Mouse (Mus musculus) intestine, embryonic 14.5 days (tissue): ENCODE results near the gene 2010005H15Rik. TPM values are rescaled to one million over a fixed set of nuclear protein-coding genes. Genes with fewer than 3 reads are reported as not detected.
"Not testable (repeated sequence)": the region's sequence is repeated elsewhere in the genome, so short reads cannot be mapped to it uniquely, and the experiment has no call there.

ENCODE experiments used
- ATAC-seq: fragments of 200-750 bp; cut with Nextera tagmentation; replicated peaks from 2 replicates; pipeline ENCODE4 v1.8.0; 2017; ENCODE audit warnings: low read depth, moderate number of reproducible peaks, moderate TSS enrichment, moderate library complexity; ENCODE audit not compliant: low FRiP score, low TSS enrichment
- DNase-seq: peaks from one replicate; pipeline ENCODE4 v3.0.0-alpha.2; 2018; ENCODE audit warnings: low spot score
- H3K27ac ChIP-seq: fragments of 300-500 bp; sonication (generic); 2 replicates; pipeline ENCODE4 v1.5.1; 2014; ENCODE audit warnings: low read depth, mild to moderate bottlenecking, control low read depth
- H3K27me3 ChIP-seq: fragments of 300-500 bp; sonication (generic); replicated peaks from 2 replicates; pipeline ENCODE4 v1.6.1; 2014; ENCODE audit warnings: low read length, control low read depth; ENCODE audit not compliant: control insufficient read depth, insufficient read depth
- H3K36me3 ChIP-seq: fragments of 300-500 bp; sonication (generic); 2 replicates; pipeline ENCODE4 v1.6.1; 2014; ENCODE audit warnings: low read length, control low read depth; ENCODE audit not compliant: control insufficient read depth, insufficient read depth
- H3K4me1 ChIP-seq: fragments of 300-500 bp; sonication (generic); replicated peaks from 2 replicates; pipeline ENCODE4 v1.6.1; 2014; ENCODE audit warnings: low read length, control low read depth, mixed read lengths; ENCODE audit not compliant: control insufficient read depth, insufficient read depth
- H3K4me2 ChIP-seq: fragments of 300-500 bp; sonication (generic); 2 replicates; pipeline ENCODE4 v1.6.1; 2014; ENCODE audit warnings: low read length
- H3K4me3 ChIP-seq: fragments of 300-500 bp; sonication (generic); 2 replicates; pipeline ENCODE4 v1.5.1; 2014; ENCODE audit warnings: low read depth, low read length, control low read depth, mixed read lengths
- H3K9ac ChIP-seq: fragments of 300-500 bp; sonication (generic); 2 replicates; pipeline ENCODE4 v1.6.1; 2014; ENCODE audit warnings: mild to moderate bottlenecking, low read length
- H3K9me3 ChIP-seq: fragments of 300-500 bp; sonication (generic); 2 replicates; pipeline ENCODE4 v1.6.1; 2016; ENCODE audit warnings: low read length, control low read depth; ENCODE audit not compliant: control insufficient read depth
- WGBS: fragments of 180-500 bp; shearing (Covaris S2); extraction: QIAGEN DNeasy Blood & Tissue Kit; methylation state at CpG from one replicate; pipeline ENCODE4 v1.1.7; 2014; 5-methylcytosine and 5-hydroxymethylcytosine counted together
- polyA plus RNA-seq: library from polyadenylated mRNA; unstranded; fragments of >200 nt; fragmentation: Nextera tagmentation; extraction: Ambion mirVana; gene quantifications from 2 replicates; pipeline ENCODE4 v1.2.1, GENCODE M21; 2014

Gene 2010005H15Rik
- not detected in 2 replicates for polyA plus RNA-seq

DNA sequence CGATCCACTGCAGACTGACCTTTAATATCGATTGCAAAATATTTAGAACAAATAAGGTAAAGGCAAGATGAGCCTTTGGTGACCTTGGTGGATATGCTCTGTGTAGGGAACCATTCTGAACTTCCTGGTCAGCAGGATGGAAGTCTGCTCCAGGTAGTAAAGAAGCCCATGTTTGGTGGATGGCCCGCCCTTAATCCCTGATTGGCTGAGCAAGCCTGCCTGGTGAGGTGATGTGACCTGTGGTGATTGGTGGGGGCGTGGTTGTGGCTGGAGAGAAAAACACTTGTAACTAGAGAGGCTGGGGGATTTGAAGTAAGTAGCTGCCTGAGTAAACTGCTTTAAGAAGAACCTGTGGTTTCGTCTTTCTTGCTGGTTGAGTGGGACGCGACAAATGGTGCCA, at the start of gene 2010005H15Rik:
TSS of gene 2010005H15Rik (plus strand) at position 301 of the 400 bp plus-strand sequence.
- not testable (repeated sequence) for H3K4me3 ChIP-seq, H3K4me1 ChIP-seq

DNA sequence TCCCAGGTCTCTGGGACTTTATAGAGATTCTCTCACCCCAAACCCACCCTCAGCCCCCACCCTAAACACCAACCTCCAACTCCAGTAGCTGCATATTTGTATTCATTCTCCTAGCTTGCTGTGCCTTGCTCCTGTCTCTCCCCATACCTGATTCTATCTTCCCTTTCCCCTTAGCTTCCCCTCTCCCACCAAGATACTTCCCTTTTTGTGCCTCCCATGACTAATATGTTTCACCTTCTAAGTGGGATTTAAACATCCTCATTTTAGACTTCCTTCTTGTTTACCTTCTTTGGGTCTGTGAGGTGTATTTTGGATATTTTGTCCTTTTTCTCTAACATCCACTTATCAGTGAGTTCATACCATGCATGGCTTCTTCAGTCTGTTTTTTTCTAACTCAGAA, 45.2 kb upstream of the 2010005H15Rik start:
- no peaks in the 10 kb centered on the region for H3K4me1 ChIP-seq
- no peak for ATAC-seq

More for the DNA sequence above, at the start of gene 2010005H15Rik:
- DNase-seq, H3K36me3 ChIP-seq, H3K27ac ChIP-seq, H3K9ac ChIP-seq, H3K4me2 ChIP-seq, H3K9me3 ChIP-seq, H3K27me3 ChIP-seq, ATAC-seq: not testable (repeated sequence)
- 95% methylated on average over 6 of the region's 7 CpGs for WGBS

DNA sequence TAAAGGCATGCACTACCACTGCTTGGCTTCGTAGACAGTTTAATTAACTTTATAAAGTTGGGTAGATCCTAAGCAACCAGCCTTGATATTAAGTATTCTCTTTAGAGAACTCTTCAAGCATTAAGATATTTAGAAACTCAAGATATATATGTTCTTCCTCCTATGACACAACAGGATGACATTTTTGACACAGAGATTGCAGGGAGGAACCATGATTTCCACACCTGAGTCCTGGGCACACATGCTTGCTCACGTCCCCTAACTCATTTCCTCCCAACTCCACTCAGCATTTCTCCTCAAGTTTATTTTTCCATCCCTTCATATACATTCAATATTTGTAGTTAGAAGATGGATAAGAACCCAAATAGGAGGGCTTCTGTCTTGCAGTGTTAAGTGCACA, 41.4 kb upstream of the 2010005H15Rik start:
- no peaks in the 10 kb centered on the region for H3K27me3 ChIP-seq
- H3K4me2 ChIP-seq = no peak overlapping the region
- no peak for DNase-seq
- no peak overlapping the region for H3K9ac ChIP-seq
- H3K4me1 ChIP-seq = no peaks in the 10 kb centered on the region
- H3K4me3 ChIP-seq = no peak overlapping the region
- H3K9me3 ChIP-seq = no peaks in the 10 kb centered on the region
- ATAC-seq = no peak
- 84% methylated on average over 2 of the region's 2 CpGs for whole genome bisulfite sequencing
- H3K36me3 ChIP-seq = no peaks in the 10 kb centered on the region
- no peak overlapping the region for H3K27ac ChIP-seq

More for the DNA sequence above, 45.2 kb upstream of the 2010005H15Rik start:
- no peak overlapping the region for H3K4me3 ChIP-seq
- H3K27me3 ChIP-seq = no peaks in the 10 kb centered on the region
- no peaks in the 10 kb centered on the region for H3K36me3 ChIP-seq
- H3K27ac ChIP-seq = no peak overlapping the region
- no peak overlapping the region for H3K9ac ChIP-seq
- no peaks in the 10 kb centered on the region for H3K9me3 ChIP-seq
- DNase-seq = no peak
- no peak overlapping the region for H3K4me2 ChIP-seq

DNA sequence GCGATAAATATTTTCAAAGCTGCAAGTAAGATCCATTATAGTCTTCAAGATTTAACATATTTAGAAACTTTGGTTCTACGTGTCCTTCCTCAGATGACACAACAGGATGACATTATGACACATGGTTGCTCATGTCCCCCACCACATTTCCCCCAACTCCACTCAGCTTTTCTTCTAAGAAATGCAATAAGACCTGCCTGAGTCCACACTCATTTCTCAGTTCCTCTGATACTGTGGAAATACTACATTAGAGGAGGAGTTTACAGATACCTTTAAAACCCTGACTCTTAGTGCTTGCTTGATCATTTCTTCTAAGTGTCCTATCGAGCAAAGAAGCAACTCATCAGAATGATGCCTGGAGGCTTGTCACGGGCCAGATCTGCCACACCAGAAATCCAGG, 37.4 kb upstream of the 2010005H15Rik start, which contains the start of gene Gm5483:
TSS of gene Gm5483 (plus strand) at position 301 of the 400 bp plus-strand sequence.
- 80% methylated on average over 4 of the region's 4 CpGs for WGBS
- H3K4me1 ChIP-seq, ATAC-seq, H3K36me3 ChIP-seq, H3K27me3 ChIP-seq, H3K9me3 ChIP-seq, H3K4me3 ChIP-seq, H3K9ac ChIP-seq, DNase-seq, H3K4me2 ChIP-seq, H3K27ac ChIP-seq: not testable (repeated sequence)

DNA sequence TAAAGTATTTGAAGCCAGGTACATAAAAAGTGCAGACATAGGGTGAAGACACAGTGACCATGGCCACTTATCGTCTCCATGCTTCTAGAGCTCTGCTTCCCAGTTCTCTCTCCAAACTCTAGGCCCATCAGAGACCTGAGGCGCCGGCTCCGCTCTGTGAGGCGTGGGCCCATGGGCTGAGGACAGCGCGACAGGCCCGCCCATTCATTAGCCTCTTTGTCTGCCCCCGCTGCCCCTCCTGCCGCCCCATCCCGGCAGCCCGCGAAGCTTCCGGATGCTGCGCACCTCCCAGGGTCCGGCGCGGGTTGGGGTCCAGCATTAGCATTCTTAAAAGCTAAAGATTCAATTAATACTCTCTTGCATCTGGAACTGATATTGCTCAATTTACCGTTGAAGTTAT, 22.0 kb upstream of the 2010005H15Rik start:
- DNase-seq = no peak
- H3K27me3 ChIP-seq = no peaks in the 10 kb centered on the region
- no peak overlapping the region for H3K4me3 ChIP-seq
- H3K9me3 ChIP-seq = no peaks in the 10 kb centered on the region
- H3K4me2 ChIP-seq = no peak overlapping the region
- H3K36me3 ChIP-seq = no peaks in the 10 kb centered on the region
- no peak overlapping the region for H3K9ac ChIP-seq
- no peak for ATAC-seq
- no peaks in the 10 kb centered on the region for H3K4me1 ChIP-seq
- no peak overlapping the region for H3K27ac ChIP-seq
- 51% methylated on average over 19 of the region's 19 CpGs for WGBS

DNA sequence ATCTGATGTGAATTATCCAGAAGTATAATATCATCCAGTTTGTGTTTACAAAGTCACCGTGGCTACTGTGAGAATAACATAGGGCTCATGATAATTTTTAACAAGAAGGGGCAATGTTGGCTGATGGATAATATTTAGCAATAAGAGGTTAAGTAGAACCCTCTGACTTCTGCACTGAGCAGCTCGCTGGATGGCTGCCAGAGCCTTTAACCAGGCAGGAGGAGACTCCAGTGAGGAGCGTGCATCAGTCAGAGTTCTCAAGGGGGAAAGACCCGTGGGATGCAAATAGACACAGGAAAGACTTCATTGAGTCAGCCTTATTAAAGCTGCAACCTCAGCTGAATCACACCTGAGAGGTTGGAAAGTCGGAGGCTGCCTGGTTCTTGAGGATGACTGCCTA, 17.4 kb upstream of the 2010005H15Rik start:
- H3K27me3 ChIP-seq = no peaks in the 10 kb centered on the region
- H3K4me1 ChIP-seq = no peaks in the 10 kb centered on the region
- WGBS = 77% methylated on average over 5 of the region's 5 CpGs
- H3K9ac ChIP-seq = no peak overlapping the region
- ATAC-seq (no peak), DNase-seq (no peak)
- H3K4me3 ChIP-seq = no peak overlapping the region
- no peaks in the 10 kb centered on the region for H3K36me3 ChIP-seq
- no peak overlapping the region for H3K27ac ChIP-seq
- no peak overlapping the region for H3K4me2 ChIP-seq
- H3K9me3 ChIP-seq = no peaks in the 10 kb centered on the region

DNA sequence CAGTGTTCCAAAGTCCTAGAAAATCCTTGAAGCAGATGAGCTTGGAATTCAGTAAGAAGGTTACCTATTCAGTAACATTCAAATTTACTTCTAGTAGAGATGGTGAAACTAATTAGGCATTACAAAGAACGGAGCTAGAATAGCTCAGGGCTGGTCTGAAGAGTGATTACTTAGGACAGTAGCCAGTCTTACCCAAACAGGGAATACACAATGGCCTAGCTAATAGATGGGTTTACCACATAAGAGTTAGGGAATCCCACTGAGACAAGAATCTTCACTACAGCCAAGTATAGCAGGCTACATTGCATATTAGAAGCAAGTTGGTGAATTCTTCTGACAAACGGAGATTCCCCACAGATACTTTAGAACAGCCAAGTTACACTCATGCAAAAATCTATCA, 15.6 kb upstream of the 2010005H15Rik start:
- not testable (repeated sequence) for H3K9me3 ChIP-seq, H3K4me1 ChIP-seq, ATAC-seq, H3K27me3 ChIP-seq, H3K4me3 ChIP-seq, H3K36me3 ChIP-seq, DNase-seq, H3K27ac ChIP-seq, H3K9ac ChIP-seq, H3K4me2 ChIP-seq
- WGBS = 38% methylated on average over 2 of the region's 2 CpGs

DNA sequence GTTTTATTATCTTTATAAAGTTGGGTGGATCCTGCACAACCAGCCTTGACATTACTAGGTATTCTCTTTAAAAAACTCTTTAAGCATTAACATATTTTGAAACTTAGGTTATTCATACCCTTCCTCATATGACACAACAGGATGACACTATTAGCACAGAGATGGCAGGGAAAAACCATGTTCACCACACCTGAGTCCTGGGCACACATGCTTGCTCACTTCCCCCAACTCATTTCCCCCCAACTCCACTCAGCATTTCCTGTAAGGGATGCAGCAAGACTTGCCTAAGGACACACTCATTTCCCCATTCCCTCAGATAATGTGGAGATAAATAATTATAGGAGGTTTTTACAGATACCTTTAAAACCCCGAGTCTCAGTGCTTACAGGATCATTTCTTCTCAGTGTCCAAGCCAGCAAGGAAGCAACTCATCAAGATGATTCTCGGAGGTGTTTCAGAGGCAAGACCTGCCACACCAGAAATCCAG, 11.3 kb upstream of the 2010005H15Rik start, which contains the start of gene Gm5416:
TSS of gene Gm5416 (plus strand) at position 437 of the 487 bp plus-strand sequence.
- Histone ChIP-seq H3K9ac (no peak within 1 kb of the TSS), H3K4me3 (no peak within 1 kb of the TSS), H3K4me2 (no peak within 1 kb of the TSS), H3K27ac (no peak within 1 kb of the TSS), H3K4me1 (no peaks in the 10 kb centered on the region), H3K27me3 (no peaks in the 10 kb centered on the region), H3K9me3 (no peaks in the 10 kb centered on the region), H3K36me3 (no peaks in the 10 kb centered on the region)
- no peak for DNase-seq
- no peak for ATAC-seq
- WGBS = 74% methylated on average over 2 of the region's 2 CpGs

DNA sequence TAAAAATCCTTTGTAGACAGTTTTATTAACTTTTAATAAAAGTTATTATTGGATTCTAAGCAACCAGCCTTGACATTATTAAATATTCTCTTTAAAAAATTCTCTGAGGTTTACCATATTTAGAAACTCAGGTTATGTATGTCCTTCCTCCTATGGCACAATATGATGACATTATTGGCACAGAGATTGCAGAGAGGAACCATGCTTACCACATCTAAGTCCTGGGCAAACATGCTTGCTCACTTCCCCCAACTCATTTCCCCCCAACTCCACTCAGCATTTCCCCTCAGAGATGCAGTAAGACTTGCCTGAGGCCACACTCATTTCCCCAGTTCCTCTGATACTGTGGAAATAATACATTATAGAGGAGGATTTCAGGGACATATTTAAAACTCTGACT, 39.3 kb downstream of the 2010005H15Rik start:
- not testable (repeated sequence) for H3K4me1 ChIP-seq, DNase-seq, H3K9ac ChIP-seq, ATAC-seq, H3K27me3 ChIP-seq, H3K4me3 ChIP-seq, H3K4me2 ChIP-seq, H3K27ac ChIP-seq, H3K9me3 ChIP-seq, H3K36me3 ChIP-seq
